Mouse (Mus musculus): Measurements from ENCODE around the gene Arpc1a.
"Not testable (repeated sequence)": the region's sequence is repeated elsewhere in the genome, so short reads cannot be mapped to it uniquely, and the experiment has no call there.

The Arpc1a gene

DNA sequence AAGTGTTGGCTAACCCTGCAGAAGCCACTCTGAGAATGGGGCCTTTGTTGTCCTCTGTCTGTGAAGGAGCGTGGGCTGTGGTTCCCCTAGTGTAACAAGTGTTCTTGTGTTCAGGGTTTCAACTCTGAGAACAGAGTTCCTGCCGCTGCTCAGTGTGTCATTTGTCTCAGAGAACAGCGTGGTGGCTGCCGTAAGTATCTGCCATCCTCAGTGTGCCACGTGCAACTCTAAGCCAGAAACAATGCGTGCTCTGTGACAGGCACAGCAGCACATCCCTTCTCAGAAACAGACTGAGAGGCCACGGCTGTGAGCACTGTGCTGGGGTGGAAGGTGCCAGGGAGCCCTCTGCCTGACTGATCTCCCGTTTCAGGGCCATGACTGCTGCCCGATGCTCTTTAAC is 20.7 kb downstream of the Arpc1a start:
- DNase-seq (ENCODE audit: low spot score), result no peak

DNA sequence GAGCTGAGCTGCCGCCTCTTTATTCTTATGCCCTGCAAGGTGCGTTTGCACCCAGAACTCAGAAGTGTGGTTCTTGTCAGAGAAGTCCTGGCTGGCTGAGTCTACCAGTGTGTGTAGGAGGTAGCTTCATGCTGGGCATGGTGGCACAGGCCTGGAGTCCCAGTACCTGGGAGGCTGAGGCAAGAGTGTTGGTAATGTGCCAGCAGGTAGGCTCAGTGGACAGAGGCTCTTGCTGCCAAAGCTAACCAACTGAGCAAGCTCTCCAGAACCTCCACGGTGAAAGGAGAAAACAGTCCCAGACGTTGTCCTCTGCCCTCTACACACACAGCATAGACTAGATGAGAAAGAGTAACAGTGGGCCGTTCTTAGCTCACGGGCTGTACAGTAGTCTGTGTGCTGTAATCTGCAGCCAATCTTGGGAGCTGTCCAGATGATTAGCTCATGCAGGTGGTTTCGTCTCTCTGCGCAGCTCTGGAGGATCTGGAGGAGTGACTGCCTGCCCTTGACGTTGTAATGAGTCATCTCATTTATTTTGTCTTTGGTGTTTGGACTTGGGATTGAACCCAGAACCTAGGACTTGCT is 22.2 kb downstream of the Arpc1a start:
- DNase-seq (ENCODE audit: low spot score), result no peak

DNA sequence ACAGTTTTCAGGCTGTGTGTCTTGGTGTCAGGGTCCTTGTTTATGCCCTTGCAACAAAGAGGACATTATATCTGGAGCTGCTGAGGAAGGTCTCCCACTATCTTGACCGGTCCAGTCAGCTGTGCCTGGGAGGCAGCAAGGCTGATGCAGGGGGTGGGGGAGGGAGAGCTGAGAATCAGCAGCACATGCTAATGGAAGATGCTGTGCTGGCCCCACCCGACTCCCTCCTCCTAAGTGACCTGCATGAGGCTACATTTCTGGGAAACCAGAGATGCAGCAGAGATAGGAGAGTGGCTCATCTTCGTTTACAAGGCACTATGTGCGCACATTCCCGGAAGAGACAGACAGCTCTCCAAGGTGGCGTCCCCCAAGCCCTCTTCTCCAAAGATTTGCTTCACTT is 26.8 kb downstream of the Arpc1a start:
- no peak for DNase-seq (ENCODE audit: low spot score)

DNA sequence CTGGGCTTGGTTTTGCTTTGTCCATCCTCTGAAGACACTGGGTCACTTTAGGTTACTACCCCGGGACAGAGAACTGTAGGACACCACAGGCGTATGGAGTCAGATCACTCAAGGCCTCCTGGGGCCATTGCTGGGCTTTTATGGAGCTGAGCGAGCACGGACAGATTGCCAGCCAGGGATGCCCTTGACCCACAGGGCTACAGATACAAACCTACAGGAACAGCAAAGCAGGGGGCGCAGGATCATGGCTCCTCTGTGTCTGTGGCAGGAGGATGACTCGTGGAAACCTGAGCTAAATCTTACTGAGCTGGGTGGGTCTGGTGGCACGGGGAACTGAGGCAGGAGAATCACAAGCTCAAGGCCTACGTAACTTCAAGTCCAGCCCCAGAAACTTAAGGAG is 28.9 kb downstream of the Arpc1a start:
- no peak for DNase-seq (ENCODE audit: low spot score)

DNA sequence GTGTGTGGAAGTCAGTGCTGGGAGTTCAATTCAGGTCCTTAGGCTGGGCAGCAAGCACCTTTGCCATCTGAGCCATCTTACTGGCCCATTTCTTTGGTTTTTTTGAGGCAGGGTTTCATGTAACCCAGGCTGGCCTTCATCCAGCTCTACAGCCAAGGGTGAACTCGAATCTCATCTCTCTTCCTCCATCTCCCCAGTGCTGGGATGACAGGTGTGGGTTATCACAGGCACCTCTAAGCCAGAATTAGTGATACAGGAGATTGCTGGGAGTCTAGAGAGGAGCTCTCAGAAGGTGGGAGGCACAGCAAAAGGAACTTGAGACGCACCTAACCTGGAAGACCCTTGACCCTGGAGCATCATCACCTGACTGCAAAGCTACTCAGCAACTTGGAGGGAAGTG is 29.8 kb downstream of the Arpc1a start:
- DNase-seq (ENCODE audit: low spot score), result no peak

DNA sequence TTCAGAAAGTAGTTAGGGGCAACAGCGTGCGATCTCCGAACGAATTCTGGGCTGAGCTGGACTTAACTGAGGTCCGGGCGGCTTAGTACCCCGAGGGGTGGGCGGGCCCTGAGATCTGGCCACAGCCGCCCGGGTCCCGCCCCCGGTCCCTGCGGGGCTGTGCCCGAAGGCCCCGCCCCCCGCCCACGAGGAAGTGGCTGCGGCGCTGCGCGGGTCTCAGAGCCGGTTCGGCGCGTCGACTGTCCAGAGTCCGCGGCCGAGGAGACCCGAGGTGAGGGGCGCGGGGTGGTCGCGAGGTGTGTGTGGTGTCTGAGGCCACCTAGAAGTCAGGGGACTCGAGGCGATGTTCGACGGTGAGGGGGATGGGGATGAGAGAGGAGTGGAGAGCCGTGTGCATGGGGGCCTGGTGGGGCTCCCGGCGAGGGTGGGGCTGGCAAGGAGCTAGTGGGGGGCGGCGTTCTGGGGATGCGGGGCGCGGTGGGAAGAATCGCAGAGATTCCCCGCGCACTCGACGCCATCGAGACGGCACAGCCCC is 30.5 kb downstream of the Arpc1a start, which contains the start of gene Arpc1b:
Arpc1b (plus strand) TSS at position 145 of the 535 bp plus-strand sequence.
- DNase-seq (ENCODE audit: low spot score), result peak; percentile 75

DNA sequence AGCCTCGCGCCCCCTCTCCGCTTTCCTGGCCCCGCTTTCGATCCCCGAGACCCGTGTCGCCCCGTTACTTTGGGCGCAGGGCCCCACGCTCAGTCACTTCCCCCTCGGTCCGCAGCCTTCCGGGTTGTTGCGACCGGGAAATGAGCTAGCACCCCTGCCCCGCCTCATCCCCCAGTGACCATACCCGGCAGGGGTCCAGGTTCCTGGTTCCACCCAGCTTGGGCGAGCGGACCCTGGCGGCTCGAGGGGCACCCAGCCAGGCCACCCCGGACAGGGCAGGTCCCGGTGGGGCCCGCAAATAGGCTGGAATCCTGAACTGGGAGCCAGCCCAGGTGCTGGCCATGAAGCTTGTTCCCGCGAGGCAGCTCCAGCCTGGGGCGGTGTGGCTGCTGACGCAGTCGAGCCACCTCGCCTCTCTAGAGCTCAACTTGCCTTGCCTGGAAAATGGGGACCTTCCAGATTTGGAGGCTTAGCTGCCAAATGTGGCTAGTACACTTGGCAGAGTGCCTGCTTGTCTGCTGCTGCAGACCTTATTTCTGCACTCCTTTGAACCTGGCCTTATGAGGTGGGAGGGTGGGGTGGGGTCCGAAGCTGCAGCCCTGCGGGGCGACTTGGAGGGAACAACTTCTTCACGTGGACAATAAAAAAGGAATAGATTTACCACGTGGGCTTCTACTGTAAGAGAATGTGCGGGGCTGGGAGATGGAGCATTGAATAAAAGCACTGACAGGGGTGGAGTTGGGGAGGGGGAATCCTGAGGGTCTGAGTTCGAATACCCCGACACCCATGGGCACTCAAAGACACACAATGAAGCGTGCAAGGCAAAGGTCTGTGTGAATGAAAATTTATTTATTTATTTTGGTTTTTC is 31.2 kb downstream of the Arpc1a start:
- DNase-seq (ENCODE audit: low spot score), result peak; percentile 63

DNA sequence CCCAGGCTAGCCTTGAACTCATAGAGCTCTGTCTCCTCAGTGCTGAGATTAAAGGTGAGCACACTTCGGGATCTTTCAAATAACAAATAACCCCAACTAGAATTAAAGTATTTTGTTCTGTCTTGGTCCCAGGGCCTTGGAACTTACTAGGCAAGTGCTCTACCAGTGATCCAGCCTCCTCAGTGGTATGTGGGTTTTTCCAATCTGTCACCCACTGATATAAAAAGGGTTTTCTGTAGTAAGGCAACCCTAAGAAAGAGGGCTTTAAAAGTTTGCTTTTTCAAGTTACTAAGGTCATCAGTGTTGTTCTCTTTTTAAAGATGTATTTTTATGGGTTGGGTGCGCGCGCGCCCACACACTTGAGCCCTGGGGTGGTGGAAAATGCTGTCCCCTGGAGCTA is 32.1 kb downstream of the Arpc1a start:
- no peak for DNase-seq (ENCODE audit: low spot score)

DNA sequence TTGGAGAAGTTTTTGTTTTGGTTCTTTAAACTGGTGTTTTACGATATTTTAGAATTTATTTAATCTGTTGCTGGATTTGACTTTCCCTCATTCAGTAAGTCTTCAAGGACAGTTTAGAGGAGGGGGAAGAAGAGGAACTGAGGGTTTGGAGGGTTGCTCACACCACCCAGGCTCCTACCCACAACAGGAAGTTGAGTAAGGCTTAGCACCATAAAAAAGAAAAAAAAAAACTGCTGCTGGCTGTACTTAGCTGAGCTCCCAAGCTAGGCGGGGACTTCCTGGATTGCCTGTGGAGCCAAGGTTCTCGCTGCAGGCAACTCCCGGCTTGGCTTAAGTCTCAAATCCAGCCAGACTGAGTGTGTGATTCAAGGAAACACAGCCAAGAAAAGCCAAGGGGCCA is 32.7 kb downstream of the Arpc1a start:
- DNase-seq (ENCODE audit: low spot score), result peak; percentile 43

DNA sequence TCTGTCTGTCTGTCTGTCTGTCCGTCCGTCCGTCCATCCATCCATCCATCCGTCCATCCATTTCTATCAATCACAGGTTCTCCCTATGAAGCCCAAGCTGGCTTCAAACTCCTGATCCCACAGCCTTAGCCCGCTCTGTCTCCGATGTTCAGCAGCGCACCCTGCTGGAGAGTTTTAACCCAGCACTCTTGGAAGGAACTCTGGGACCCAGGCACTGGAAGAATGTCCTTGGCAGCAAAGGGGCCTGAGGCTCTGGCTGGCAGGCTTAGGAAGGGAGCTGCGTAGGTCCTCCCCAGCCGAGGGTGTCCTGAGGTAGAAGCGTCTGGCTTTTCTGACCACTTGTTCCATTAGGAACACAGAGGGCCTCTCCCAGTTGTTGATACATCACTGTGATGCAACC is 33.3 kb downstream of the Arpc1a start:
- DNase-seq (ENCODE audit: low spot score), result peak; percentile 65

DNA sequence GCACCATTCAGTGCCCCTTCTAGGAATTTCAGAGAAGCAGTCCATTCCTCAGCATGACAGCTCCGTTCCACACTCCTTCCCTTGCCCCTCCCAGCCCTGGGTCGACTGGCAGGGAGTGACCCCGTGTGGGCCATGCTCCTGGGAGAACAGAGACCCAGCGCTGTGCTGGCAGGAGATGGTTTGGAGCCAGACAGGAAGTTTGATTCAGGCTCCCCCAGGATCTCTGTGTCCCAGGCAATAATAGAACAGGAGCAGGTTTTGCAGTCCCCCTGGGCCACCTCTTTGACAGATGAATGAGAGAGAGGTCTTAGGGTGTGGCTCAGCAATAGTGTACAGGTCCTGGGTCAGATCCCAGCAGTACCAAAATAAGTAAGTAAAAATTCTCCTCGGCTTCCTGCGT is 34.4 kb downstream of the Arpc1a start:
- no peak for DNase-seq (ENCODE audit: low spot score)

DNA sequence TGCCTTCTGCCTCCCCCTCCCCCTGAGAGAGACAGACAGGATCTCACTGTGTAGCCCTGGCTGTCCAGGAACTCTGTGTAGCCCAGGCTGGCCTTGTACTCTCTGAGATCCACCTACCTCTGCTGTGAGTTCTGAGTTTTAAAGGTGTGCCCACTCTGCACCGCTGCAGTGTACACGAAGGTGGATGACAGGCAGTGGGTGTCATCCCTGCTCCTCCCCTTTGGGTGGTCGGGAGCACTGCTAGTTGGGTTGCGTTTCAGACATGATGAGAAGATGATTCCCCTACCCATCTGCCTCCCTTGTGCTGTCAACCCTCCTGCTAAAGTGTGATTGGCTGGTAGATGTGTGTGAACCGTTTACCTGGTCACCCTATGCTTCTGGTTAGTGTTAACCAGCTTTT is 34.8 kb downstream of the Arpc1a start:
- no peak for DNase-seq (ENCODE audit: low spot score)

DNA sequence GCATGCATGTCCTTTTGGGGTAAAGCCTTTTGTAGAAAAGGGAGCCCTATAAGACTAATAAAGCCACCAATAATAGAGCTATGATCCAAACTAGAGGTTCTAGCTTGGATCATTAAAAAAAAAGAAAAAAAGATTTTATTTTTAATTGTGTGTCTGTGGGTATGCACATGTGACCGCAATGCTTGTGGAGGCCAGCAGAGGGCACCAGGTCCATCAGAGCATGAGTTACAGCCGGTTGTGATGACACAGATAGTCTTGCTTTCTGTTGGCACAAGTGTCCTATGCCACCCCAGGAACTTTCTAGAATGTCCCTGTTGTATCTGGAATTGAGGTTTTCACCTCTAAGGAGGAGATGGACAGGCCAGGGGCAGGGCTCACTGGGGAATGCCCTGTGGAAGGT is 35.8 kb downstream of the Arpc1a start:
- no peak for DNase-seq (ENCODE audit: low spot score)

DNA sequence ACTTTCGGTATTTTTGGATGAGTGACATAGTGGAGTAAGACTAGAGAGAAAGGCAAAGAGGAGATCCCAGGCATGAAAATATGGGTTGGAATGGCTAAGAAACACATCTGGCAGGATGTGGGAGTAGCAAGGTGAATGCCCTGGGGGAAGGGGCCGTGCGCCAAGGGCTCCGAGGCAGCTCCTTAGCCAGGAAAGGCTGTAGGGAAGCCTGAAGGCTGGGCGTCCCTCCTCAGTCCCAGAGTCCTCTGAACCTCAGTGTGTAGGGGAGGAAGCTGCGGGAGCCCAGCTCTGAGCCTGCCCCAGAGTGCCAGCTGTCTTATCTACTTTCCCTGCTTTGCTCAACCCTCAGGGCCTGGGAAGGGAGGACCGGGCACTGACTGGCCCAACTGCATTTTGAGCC is 37.3 kb downstream of the Arpc1a start:
- DNase-seq (ENCODE audit: low spot score), result no peak

DNA sequence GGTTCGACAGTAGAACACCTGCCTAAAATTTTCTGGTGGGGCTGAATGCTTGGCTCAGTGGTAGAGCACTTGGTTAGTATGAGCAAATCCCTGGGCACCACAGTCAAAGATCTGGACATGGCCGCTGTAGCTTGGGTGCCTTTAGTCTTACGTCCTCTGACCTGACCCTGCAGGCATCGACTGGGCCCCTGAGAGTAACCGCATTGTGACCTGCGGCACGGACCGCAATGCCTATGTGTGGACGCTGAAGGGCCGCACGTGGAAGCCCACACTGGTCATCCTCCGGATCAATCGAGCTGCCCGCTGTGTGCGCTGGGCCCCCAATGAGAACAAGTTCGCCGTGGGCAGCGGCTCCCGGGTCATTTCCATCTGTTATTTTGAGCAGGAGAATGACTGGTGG is 39.8 kb downstream of the Arpc1a start:
- DNase-seq (ENCODE audit: low spot score), result no peak

DNA sequence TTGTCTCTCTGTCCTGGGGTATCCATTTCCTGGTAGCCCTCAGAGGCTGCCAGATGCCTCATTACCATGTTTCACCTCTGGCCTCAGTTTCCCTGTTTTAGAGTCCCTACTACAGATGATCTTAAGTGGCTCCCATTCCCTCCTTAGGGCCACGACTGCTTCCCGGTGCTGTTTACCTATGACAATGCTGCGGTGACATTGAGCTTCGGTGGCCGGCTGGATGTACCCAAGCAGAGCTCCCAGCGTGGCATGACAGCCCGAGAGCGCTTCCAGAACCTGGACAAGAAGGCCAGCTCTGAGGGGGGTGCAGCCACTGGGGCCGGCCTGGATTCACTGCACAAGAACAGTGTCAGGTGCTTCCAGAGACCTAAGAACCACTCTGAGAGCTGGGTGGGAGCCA is 43.0 kb downstream of the Arpc1a start:
- no peak for DNase-seq (ENCODE audit: low spot score)

DNA sequence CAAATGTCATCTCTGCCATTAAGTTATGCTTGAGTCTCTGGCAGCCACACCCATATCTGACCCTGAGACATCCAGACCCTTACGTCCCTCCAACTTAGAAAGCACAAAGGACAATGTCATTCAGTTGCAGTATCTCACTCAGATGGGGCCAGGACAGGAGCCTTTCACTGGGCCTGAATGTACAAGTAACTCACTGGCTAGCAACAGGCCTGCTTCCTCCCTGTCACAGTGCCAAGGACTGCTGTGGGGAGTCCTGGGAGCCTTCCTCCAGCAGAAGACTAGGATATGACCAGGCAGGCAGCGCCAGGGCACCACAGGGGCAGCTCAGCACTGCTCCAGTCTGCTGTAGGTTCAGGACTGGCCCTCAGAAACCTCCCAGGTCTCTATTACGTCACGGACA is 45.5 kb downstream of the Arpc1a start:
- no peak for DNase-seq (ENCODE audit: low spot score)

DNA sequence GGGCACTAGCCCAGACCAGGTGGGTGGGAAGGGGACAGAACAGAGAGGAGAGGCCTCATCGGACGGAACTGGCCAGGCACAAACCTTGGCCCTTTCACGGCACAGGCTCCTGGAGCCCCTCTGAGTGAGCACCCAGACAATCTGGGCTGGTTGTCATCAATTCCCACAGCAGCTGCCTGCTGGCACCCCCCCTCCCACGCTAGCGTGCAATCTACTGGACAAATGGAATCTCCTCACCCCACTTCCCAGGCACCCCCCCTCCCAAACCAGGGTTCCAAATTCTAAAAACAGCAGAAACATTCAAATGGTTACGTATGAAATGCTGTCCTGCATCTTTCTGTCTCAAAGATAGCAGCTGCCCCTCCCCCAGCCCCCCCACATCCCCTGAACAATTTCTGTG is 46.1 kb downstream of the Arpc1a start:
- not testable (repeated sequence) for DNase-seq (ENCODE audit: low spot score)

DNA sequence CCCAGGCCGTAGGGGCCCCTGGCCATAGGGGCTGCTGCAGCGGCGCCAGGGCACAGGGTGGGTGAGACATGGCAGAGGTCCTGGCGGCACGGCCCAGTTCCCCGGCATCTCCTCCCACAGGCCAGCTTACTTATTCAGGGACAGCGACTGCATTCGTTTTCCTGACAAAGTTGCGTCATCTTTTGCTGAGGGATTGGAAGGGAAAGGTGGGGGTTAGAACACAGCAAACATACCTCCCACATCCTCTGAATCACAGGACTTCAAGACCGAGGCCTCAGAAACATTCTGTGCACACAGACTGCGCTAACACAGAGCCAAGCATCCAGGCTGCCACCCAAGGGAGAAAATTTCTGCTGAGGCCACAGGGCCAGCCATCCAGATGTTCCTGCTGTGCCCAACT is 46.6 kb downstream of the Arpc1a start:
- no peak for DNase-seq (ENCODE audit: low spot score)

DNA sequence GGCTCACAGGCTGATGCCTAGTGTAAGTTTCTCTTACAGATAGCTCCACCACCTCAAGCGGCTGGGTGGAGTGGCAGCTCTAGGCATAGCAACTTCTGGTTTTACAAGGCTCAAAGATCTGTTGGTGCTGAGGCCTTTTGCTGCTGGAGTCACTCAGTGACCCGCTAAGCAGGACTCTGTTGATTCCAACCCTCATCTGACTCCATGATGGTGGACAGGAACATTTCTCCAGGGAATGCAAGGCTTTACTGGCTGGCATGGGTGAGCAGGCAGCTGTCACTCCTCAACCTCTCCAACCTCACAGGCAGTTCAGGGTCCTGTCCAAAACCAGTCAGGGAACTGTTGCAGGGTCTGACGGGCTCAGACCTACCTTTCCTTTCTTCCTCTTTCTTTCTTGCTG is 47.4 kb downstream of the Arpc1a start:
- DNase-seq (ENCODE audit: low spot score), result no peak

DNA sequence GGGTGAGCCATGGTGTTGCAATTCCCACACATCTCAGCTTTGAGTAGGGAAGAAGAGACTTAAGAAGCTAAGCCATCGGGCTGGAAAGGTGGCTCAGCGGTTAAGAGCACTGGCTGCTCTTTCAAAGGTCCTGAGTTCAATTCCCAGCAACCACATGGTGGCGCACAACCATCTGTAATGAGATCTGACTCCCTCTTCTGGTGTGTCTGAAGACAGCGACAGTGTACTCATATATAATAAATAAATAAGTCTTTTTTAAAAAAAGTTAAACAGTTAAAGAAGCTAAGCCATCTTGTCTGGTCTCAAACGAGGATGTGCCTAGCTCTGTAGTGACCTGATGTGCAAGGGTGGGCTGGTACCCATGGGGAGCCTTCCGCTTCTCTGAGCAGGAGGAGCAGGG is 49.6 kb downstream of the Arpc1a start:
- not testable (repeated sequence) for DNase-seq (ENCODE audit: low spot score)

DNA sequence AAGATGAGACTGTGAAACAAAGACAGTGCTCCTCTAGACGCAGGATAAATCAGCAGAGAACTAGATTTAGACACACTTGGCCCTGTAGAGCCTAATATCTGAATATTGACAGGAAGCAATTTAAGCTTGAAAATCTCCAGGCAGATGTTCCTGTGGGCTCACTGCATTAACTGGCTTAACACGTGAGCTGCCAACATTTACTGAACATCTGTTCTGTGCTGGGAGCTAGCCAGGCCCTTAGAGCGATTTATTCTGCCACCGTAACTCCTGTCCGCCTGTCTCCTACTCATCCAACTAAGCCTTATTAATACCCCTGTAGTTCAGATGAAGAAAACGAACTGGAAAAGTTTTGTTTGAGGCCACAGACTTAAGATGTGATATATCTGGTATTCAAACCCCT is 55.2 kb downstream of the Arpc1a start:
- DNase-seq (ENCODE audit: low spot score), result no peak

Data from urinary bladder, postnatal 25 days (tissue).